Mouse (Mus musculus): Measurements from ENCODE around the gene Fasn.

GRCm38 (mm10) chr11:120761811-120762671 is 62.3 kb downstream of the Fasn start:
- TF ChIP-seq CTCF (IDR thresholded peaks at IDR 0.05; ENCODE audit: extremely low read depth, insufficient read depth, insufficient read length, insufficient replicate concordance), result no peak
- no peak for TF ChIP-seq POLR2A (IDR thresholded peaks at IDR 0.05; ENCODE audit: low read depth, low read length)
